Mouse (Mus musculus): ENCODE results near the gene Jmjd6. TPM values are rescaled to one million over a fixed set of nuclear protein-coding genes. Genes with fewer than 3 reads are reported as not detected.

The Jmjd6 gene
- polyA plus RNA-seq, 1 experiment from 2014 or later, result 63.7 TPM

DNA sequence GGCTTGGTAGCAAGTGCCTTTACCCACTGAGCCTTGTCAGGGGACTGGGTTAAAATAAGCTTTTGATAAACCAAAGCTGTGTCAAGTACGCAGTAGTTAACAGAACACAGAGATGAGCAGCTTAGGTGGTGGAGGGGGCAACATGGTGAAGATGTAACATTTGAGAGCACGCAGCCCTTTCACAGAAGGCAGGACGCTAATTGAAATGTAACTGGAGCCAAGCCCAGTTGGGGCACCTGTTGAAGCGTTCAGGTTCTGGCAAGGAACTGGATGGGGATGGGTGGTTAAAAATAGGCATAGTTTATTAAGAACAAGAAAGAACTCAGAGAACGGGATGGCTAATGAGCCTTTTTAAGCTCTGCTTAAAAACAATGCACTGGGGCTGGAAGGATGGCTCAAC is 43.9 kb downstream of the Jmjd6 start:
- ATAC-seq (ENCODE audit: insufficient number of reproducible peaks, insufficient read depth, low FRiP score, low read depth), result no peak
- H3K27ac ChIP-seq (replicated peaks in 1 of 2; ENCODE audit: control insufficient read depth in 1 of 2, insufficient read depth in 1 of 2, low read depth in 2 of 2, low read length in 2 of 2), result no peak overlapping the region
- 0 out of 2 replicates have a peak overlapping the region, but pooled peaks have one; percentile 4 for H3K4me2 ChIP-seq (ENCODE audit: low read length)
- H3K9ac ChIP-seq (ENCODE audit: low read length), result no peak overlapping the region
- no peaks in the 10 kb centered on the region for H3K27me3 ChIP-seq (ENCODE audit: control insufficient read depth, insufficient read depth, low read length)
- no peaks in the 10 kb centered on the region for H3K36me3 ChIP-seq (ENCODE audit: control insufficient read depth, insufficient read depth, low read length)
- H3K4me1 ChIP-seq (ENCODE audit: control insufficient read depth in 2 of 2, insufficient read depth in 2 of 2, low read length in 2 of 2), result peaks cover 3% of the 10 kb centered on the region in 2 experiments; a peak in 3 of 4 replicates
- no peaks in the 10 kb centered on the region for H3K9me3 ChIP-seq (ENCODE audit: control insufficient read depth, low read length)
- no peak overlapping the region for H3K4me3 ChIP-seq (ENCODE audit: control insufficient read depth in 1 of 2, insufficient read depth in 1 of 2, low read depth in 1 of 2, low read length in 2 of 2)
- WGBS, result 48% methylated on average over 5 of the region's 5 CpGs

Other genes starting within 250 kb of the Jmjd6 start
- gene Rhbdf2, start 216.4 kb downstream of the Jmjd6 start, polyA plus RNA-seq (2014; fragmentation: Nextera tagmentation; extraction: Ambion mirVana), result 6.4 and 6.6 TPM in 2 replicates
- 1.3 and 1.9 TPM in 2 replicates for gene Prcd, start 189.9 kb downstream of the Jmjd6 start, polyA plus RNA-seq (2014; fragmentation: Nextera tagmentation; extraction: Ambion mirVana)
- 5.8 and 6.7 TPM in 2 replicates for gene Cygb, start 189.1 kb downstream of the Jmjd6 start, polyA plus RNA-seq (2014; fragmentation: Nextera tagmentation; extraction: Ambion mirVana)
- gene St6galnac1, start 67.9 kb downstream of the Jmjd6 start, polyA plus RNA-seq (2014; fragmentation: Nextera tagmentation; extraction: Ambion mirVana), result not detected in 2 replicates
- 15.0 and 16.7 TPM in 2 replicates for gene Mxra7, start 15.4 kb downstream of the Jmjd6 start, polyA plus RNA-seq (2014; fragmentation: Nextera tagmentation; extraction: Ambion mirVana)
- 70.9 and 79.2 TPM in 2 replicates for gene Mettl23, start 171 bp downstream of the Jmjd6 start, polyA plus RNA-seq (2014; fragmentation: Nextera tagmentation; extraction: Ambion mirVana)
- gene Mfsd11, start 9.0 kb upstream of the Jmjd6 start, polyA plus RNA-seq (2014; fragmentation: Nextera tagmentation; extraction: Ambion mirVana), result 31.9 and 39.7 TPM in 2 replicates
- gene Srsf2, start 9.6 kb upstream of the Jmjd6 start, polyA plus RNA-seq (2014; fragmentation: Nextera tagmentation; extraction: Ambion mirVana), result 566 and 569 TPM in 2 replicates
- 0.35 and 0.50 TPM in 2 replicates for gene Mgat5b, start 75.4 kb upstream of the Jmjd6 start, polyA plus RNA-seq (2014; fragmentation: Nextera tagmentation; extraction: Ambion mirVana)

Data from heart, embryonic 14.5 days (tissue).